Mouse (Mus musculus): ENCODE measurements around the gene Birc7. TPM values are rescaled to one million over a fixed set of nuclear protein-coding genes. Genes with fewer than 3 reads are reported as not detected.

Birc7 gene
- polyA plus RNA-seq, 1 experiment: 0.42 TPM

- peak in 1 of 2 experiments; percentile 48 for DNase-seq (ENCODE audit: extremely low spot score in 1 of 2, low spot score in 1 of 2)
Measured at GRCm38 (mm10) chr2:180904435-180905208, 24.2 kb upstream of the Birc7 start.

- no peak for DNase-seq (ENCODE audit: extremely low spot score in 1 of 2, low spot score in 1 of 2)
Measured at GRCm38 (mm10) chr2:180905556-180906221, 23.1 kb upstream of the Birc7 start.

GRCm38 (mm10) chr2:180910928-180911327 is 17.9 kb upstream of the Birc7 start:
- DNase-seq (ENCODE audit: extremely low spot score in 1 of 2, low spot score in 1 of 2): peak; percentile 26 to 38

- no peak for DNase-seq (ENCODE audit: extremely low spot score in 1 of 2, low spot score in 1 of 2)
Measured at GRCm38 (mm10) chr2:180915886-180916433, 12.9 kb upstream of the Birc7 start.

GRCm38 (mm10) chr2:180919913-180920809 is 8.7 kb upstream of the Birc7 start:
- no peak for DNase-seq (ENCODE audit: extremely low spot score in 1 of 2, low spot score in 1 of 2)

GRCm38 (mm10) chr2:180920810-180921400 is 7.9 kb upstream of the Birc7 start, which contains the start of gene Ythdf1:
Gene Ythdf1 (minus strand): TSS chr2:180920949.
- peak; percentile 88 to 98 for DNase-seq (ENCODE audit: extremely low spot score in 1 of 2, low spot score in 1 of 2)

GRCm38 (mm10) chr2:180922739-180923138 is 6.1 kb upstream of the Birc7 start:
- DNase-seq (ENCODE audit: extremely low spot score in 1 of 2, low spot score in 1 of 2): no peak

- peak in 1 of 2 experiments; percentile 90 for DNase-seq (ENCODE audit: extremely low spot score in 1 of 2, low spot score in 1 of 2)
Measured at GRCm38 (mm10) chr2:180925176-180925575, 3.6 kb upstream of the Birc7 start.

GRCm38 (mm10) chr2:180932418-180932817 is 3.6 kb downstream of the Birc7 start:
- DNase-seq (ENCODE audit: extremely low spot score in 1 of 2, low spot score in 1 of 2): no peak

GRCm38 (mm10) chr2:180940187-180940586 is 11.4 kb downstream of the Birc7 start:
- no peak for DNase-seq (ENCODE audit: extremely low spot score in 1 of 2, low spot score in 1 of 2)

GRCm38 (mm10) chr2:180941869-180942268 is 13.0 kb downstream of the Birc7 start:
- peak in 1 of 2 experiments; percentile 24 for DNase-seq (ENCODE audit: extremely low spot score in 1 of 2, low spot score in 1 of 2)

GRCm38 (mm10) chr2:180949947-180950346 is 21.1 kb downstream of the Birc7 start:
- DNase-seq (ENCODE audit: extremely low spot score in 1 of 2, low spot score in 1 of 2): no peak

- DNase-seq (ENCODE audit: extremely low spot score in 1 of 2, low spot score in 1 of 2): no peak
Measured at GRCm38 (mm10) chr2:180952731-180953171, 23.9 kb downstream of the Birc7 start.

GRCm38 (mm10) chr2:180953638-180954037 is 24.8 kb downstream of the Birc7 start:
- DNase-seq (ENCODE audit: extremely low spot score in 1 of 2, low spot score in 1 of 2): no peak

GRCm38 (mm10) chr2:180954061-180955047 is 25.5 kb downstream of the Birc7 start, which contains the start of gene Nkain4:
Gene Nkain4 (minus strand): TSS chr2:180954699.
- DNase-seq (ENCODE audit: extremely low spot score in 1 of 2, low spot score in 1 of 2): peak in 1 of 2 experiments; percentile 53

- no peak for DNase-seq (ENCODE audit: extremely low spot score in 1 of 2, low spot score in 1 of 2)
Measured at GRCm38 (mm10) chr2:180959605-180960004, 30.8 kb downstream of the Birc7 start.

GRCm38 (mm10) chr2:180960187-180960586 is 31.4 kb downstream of the Birc7 start:
- DNase-seq (ENCODE audit: extremely low spot score in 1 of 2, low spot score in 1 of 2): no peak

GRCm38 (mm10) chr2:180962616-180963308 is 33.9 kb downstream of the Birc7 start:
- no peak for DNase-seq (ENCODE audit: extremely low spot score in 1 of 2, low spot score in 1 of 2)

Measured in frontal cortex, adult 2 months (tissue).